Mouse (Mus musculus) kidney, postnatal 0 days (tissue): ENCODE results near the gene 1700001C19Rik. TPM values are rescaled to one million over a fixed set of nuclear protein-coding genes. Genes with fewer than 3 reads are reported as not detected.

Source experiments
- ATAC-seq: fragments of 200-750 bp; cut with Nextera tagmentation; replicated peaks from 2 replicates; pipeline ENCODE4 v1.8.0; 2017; ENCODE audit warnings: low read depth, moderate number of reproducible peaks, moderate TSS enrichment, moderate library complexity; ENCODE audit not compliant: low FRiP score
- DNase-seq: peaks from one replicate; pipeline ENCODE4 v3.0.0-alpha.2; 2016; ENCODE audit warnings: low spot score
- H3K27ac ChIP-seq: fragments of 300-500 bp; sonication (generic); 2 replicates; pipeline ENCODE4 v1.5.1; 2014; ENCODE audit warnings: mild to moderate bottlenecking
- H3K27me3 ChIP-seq: fragments of 300-500 bp; sonication (generic); 2 replicates; pipeline ENCODE4 v1.6.1; 2014; ENCODE audit warnings: low read length, mixed read lengths; ENCODE audit not compliant: insufficient read depth
- H3K36me3 ChIP-seq: fragments of 300-500 bp; sonication (generic); 2 replicates; pipeline ENCODE4 v1.6.1; 2014; ENCODE audit warnings: low read length, mixed read lengths; ENCODE audit not compliant: insufficient read depth
- H3K4me1 ChIP-seq: fragments of 300-500 bp; sonication (generic); replicated peaks from 2 replicates; pipeline ENCODE4 v1.6.1; 2014; ENCODE audit warnings: antibody characterized with exemption, low read length, mixed read lengths; ENCODE audit not compliant: insufficient read depth
- H3K4me2 ChIP-seq: fragments of 300-500 bp; sonication (generic); 2 replicates; pipeline ENCODE4 v1.6.1; 2014; ENCODE audit warnings: mild to moderate bottlenecking, low read length, moderate library complexity, mixed read lengths
- H3K4me3 ChIP-seq: fragments of 300-500 bp; sonication (generic); replicated peaks from 2 replicates; pipeline ENCODE4 v1.5.1; 2014; ENCODE audit warnings: low read depth, low read length
- H3K9ac ChIP-seq: fragments of 300-500 bp; sonication (generic); 2 replicates; pipeline ENCODE4 v1.6.1; 2014; ENCODE audit warnings: low read depth, low read length
- H3K9me3 ChIP-seq: fragments of 300-500 bp; sonication (generic); replicated peaks from 2 replicates; pipeline ENCODE4 v1.6.1; 2016; ENCODE audit warnings: low read length, inconsistent platforms, mixed read lengths
- CTCF ChIP-seq: IDR thresholded peaks from 2 replicates; pipeline ENCODE4 v1.5.1; 2016; ENCODE audit warnings: antibody characterized with exemption, low read depth, mild to moderate bottlenecking, moderate library complexity
- WGBS: fragments of 180-500 bp; shearing (Covaris S2); extraction: QIAGEN DNeasy Blood & Tissue Kit; methylation state at CpG from one replicate; pipeline ENCODE4 v1.1.7; 2014; 5-methylcytosine and 5-hydroxymethylcytosine counted together
- polyA plus RNA-seq: library from polyadenylated mRNA; unstranded; fragments of >200 nt; fragmentation: Nextera tagmentation; extraction: Ambion mirVana; gene quantifications from 2 replicates; pipeline ENCODE4 v1.2.1, GENCODE M21; 2015

Gene 1700001C19Rik
- polyA plus RNA-seq, 1 experiment from 2014 or later = 0.45 TPM

GRCm38 (mm10) chr17:47408558-47408898 lies 28.6 kb downstream of the 1700001C19Rik start:
- DNase-seq (peak; percentile 82), ATAC-seq (peak; percentile 66)
- H3K4me2 ChIP-seq = no peak overlapping the region
- no peaks in the 10 kb centered on the region for H3K4me1 ChIP-seq
- 22% methylated on average over 8 of the region's 8 CpGs for WGBS
- H3K27me3 ChIP-seq = peaks cover 12% of the 10 kb centered on the region
- no peaks in the 10 kb centered on the region for H3K36me3 ChIP-seq
- no peak overlapping the region for H3K9ac ChIP-seq
- H3K4me3 ChIP-seq = no peak overlapping the region
- H3K9me3 ChIP-seq = no peaks in the 10 kb centered on the region
- peak; percentile 78 for TF ChIP-seq CTCF
- H3K27ac ChIP-seq = no peak overlapping the region

- 70% methylated on average over 10 of the region's 10 CpGs for whole genome bisulfite sequencing
- TF ChIP-seq CTCF = no peak
- no peak overlapping the region for H3K4me3 ChIP-seq
- no peak overlapping the region for H3K27ac ChIP-seq
- no peaks in the 10 kb centered on the region for H3K36me3 ChIP-seq
- DNase-seq (no peak), ATAC-seq (no peak)
- peaks cover 12% of the 10 kb centered on the region for H3K27me3 ChIP-seq
- H3K9me3 ChIP-seq = no peaks in the 10 kb centered on the region
- no peaks in the 10 kb centered on the region for H3K4me1 ChIP-seq
- no peak overlapping the region for H3K4me2 ChIP-seq
- H3K9ac ChIP-seq = no peak overlapping the region
Measured at GRCm38 (mm10) chr17:47407717-47408557, 29.2 kb downstream of the 1700001C19Rik start.

GRCm38 (mm10) chr17:47400451-47400850 lies 36.7 kb downstream of the 1700001C19Rik start, which contains the start of gene Guca1a:
TSS of gene Guca1a (minus strand) at chr17:47400584.
- DNase-seq = no peak
- WGBS = 68% methylated on average over 10 of the region's 10 CpGs
- no peak within 1 kb of the TSS for H3K4me2 ChIP-seq
- no peaks in the 10 kb centered on the region for H3K9me3 ChIP-seq
- H3K9ac ChIP-seq = no peak within 1 kb of the TSS
- H3K4me3 ChIP-seq = no peak within 1 kb of the TSS
- H3K36me3 ChIP-seq = no peaks in the 10 kb centered on the region
- TF ChIP-seq CTCF = no peak
- no peaks in the 10 kb centered on the region for H3K27me3 ChIP-seq
- no peaks in the 10 kb centered on the region for H3K4me1 ChIP-seq
- no peak for ATAC-seq
- no peak within 1 kb of the TSS for H3K27ac ChIP-seq

- WGBS = 86% methylated on average over 8 of the region's 8 CpGs
- TF ChIP-seq CTCF = no peak
- Histone ChIP-seq H3K4me3 (no peak overlapping the region), H3K27me3 (no peaks in the 10 kb centered on the region), H3K27ac (no peak overlapping the region), H3K4me2 (no peak overlapping the region), H3K36me3 (no peaks in the 10 kb centered on the region), H3K4me1 (0 out of 2 replicates have a peak, but pooled peaks cover 9% of the 10 kb centered on the region), H3K9me3 (no peaks in the 10 kb centered on the region), H3K9ac (no peak overlapping the region)
- no peak for DNase-seq
- ATAC-seq = no peak
Measured at GRCm38 (mm10) chr17:47399091-47399490, 38.1 kb downstream of the 1700001C19Rik start.

- Histone ChIP-seq H3K27ac (no peak overlapping the region), H3K4me1 (0 out of 2 replicates have a peak, but pooled peaks cover 9% of the 10 kb centered on the region), H3K27me3 (no peaks in the 10 kb centered on the region), H3K4me2 (peak overlapping the region; percentile 62), H3K9me3 (no peaks in the 10 kb centered on the region), H3K36me3 (no peaks in the 10 kb centered on the region), H3K9ac (0 out of 2 replicates have a peak overlapping the region, but pooled peaks have one; percentile 42), H3K4me3 (peak overlapping the region; percentile 31)
- ATAC-seq = peak; percentile 85
- no peak for TF ChIP-seq CTCF
- 3% methylated on average over 17 of the region's 20 CpGs for WGBS
- DNase-seq = peak; percentile 74
Measured at GRCm38 (mm10) chr17:47395376-47395913, 41.7 kb downstream of the 1700001C19Rik start.

GRCm38 (mm10) chr17:47394223-47394869 lies 42.8 kb downstream of the 1700001C19Rik start:
- ATAC-seq = 0 out of 2 replicates have a peak, but pooled peaks have one; percentile 16
- peak overlapping the region; percentile 62 for H3K4me2 ChIP-seq
- WGBS = 14% methylated on average over 23 of the region's 24 CpGs
- no peaks in the 10 kb centered on the region for H3K9me3 ChIP-seq
- H3K9ac ChIP-seq = peak overlapping the region; percentile 27; the same call in 1 of the 2 replicates
- H3K27me3 ChIP-seq = no peaks in the 10 kb centered on the region
- no peaks in the 10 kb centered on the region for H3K36me3 ChIP-seq
- H3K4me1 ChIP-seq = 0 out of 2 replicates have a peak, but pooled peaks cover 9% of the 10 kb centered on the region
- DNase-seq = peak; percentile 22
- no peak for TF ChIP-seq CTCF
- H3K27ac ChIP-seq = no peak overlapping the region
- H3K4me3 ChIP-seq = peak overlapping the region; percentile 31
